Mouse (Mus musculus): Measurements from ENCODE around the gene Slc39a9.

GRCm38 (mm10) chr12:80692269-80692972 lies 48.7 kb downstream of the Slc39a9 start, which contains the start of gene Plekhd1:
- TF ChIP-seq CTCF (IDR thresholded peaks at IDR 0.05; ENCODE audit: borderline replicate concordance, insufficient read depth, low read length), result no peak
- TF ChIP-seq POLR2A (IDR thresholded peaks at IDR 0.05; ENCODE audit: low read depth, low read length), result no peak
